Mouse (Mus musculus): ENCODE data around the gene Tmem167.

DNA sequence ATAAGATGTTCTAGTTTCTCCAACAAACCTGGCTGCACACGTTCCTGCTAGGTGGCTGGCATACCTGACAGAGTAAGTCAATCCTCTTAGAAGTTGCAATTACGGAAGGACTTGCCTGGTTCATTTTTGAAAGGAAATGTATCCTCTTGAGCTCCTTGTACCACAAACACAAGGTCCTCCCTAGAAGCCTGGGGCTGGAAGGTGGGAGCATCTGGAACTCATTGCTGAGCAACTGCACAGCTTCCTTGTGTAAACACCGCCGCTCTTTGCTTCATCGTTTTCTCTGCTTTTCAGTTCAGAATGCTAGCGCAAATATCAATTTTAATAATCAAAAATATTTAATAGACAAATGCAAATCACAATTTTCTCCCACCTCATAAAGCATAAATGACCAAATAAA is 102.9 kb downstream of the Tmem167 start:
- TF ChIP-seq CTCF (IDR thresholded peaks at IDR 0.05; ENCODE audit: extremely low read depth, insufficient read length, insufficient replicate concordance, low read depth, low read length) (no peak), POLR2A (IDR thresholded peaks at IDR 0.05; ENCODE audit: low read depth, low read length) (no peak)
